Mouse (Mus musculus): ENCODE data around the gene Clcn7. TPM values are rescaled to one million over a fixed set of nuclear protein-coding genes. Genes with fewer than 3 reads are reported as not detected.

The Clcn7 gene
- total RNA-seq, 2 experiments from 2014 or later = 40.9 to 42.5 TPM

- intact Hi-C loops (cut with DNase I) = no loop called here
- DNase-seq = no peak
Measured at GRCm38 (mm10) chr17:25210680-25211466, 77.7 kb downstream of the Clcn7 start.

GRCm38 (mm10) chr17:25211705-25212104 is 78.5 kb downstream of the Clcn7 start:
- DNase-seq = no peak
- intact Hi-C loops (cut with DNase I) = no loop called here

Other genes with a start within 250 kb of the Clcn7 start
- 10 to 100 TPM; 35.9 to 39.3 TPM for gene Nubp2, start 247.0 kb upstream of the Clcn7 start, total RNA-seq (2021)
- 10 to 100 TPM; 43.6 to 46.0 TPM for gene Spsb3, start 246.7 kb upstream of the Clcn7 start, total RNA-seq (2021)
- gene Eme2, start 238.3 kb upstream of the Clcn7 start, total RNA-seq (2021) = 10 to 100 TPM; 36.2 to 36.4 TPM
- gene Mrps34, start 238.3 kb upstream of the Clcn7 start, total RNA-seq (2021) = 10 to 100 TPM; 48.9 to 50.0 TPM
- 10 to 100 TPM; 38.7 to 43.0 TPM for gene Nme3, start 236.9 kb upstream of the Clcn7 start, total RNA-seq (2021)
- gene Mapk8ip3, start 196.4 kb upstream of the Clcn7 start, total RNA-seq (2021) = 100 to 1,000 TPM; 255 to 270 TPM
- gene Jpt2, start 172.7 kb upstream of the Clcn7 start, total RNA-seq (2021) = 10 to 100 TPM; 31.5 to 37.2 TPM
- 10 to 100 TPM; 27.7 to 29.0 TPM for gene Cramp1l, start 117.6 kb upstream of the Clcn7 start, total RNA-seq (2021)
- gene Ift140, start 117.3 kb upstream of the Clcn7 start, total RNA-seq (2021) = 10 to 100 TPM; 29.9 to 32.2 TPM
- 1 to 10 TPM; 5.4 to 6.7 TPM for gene Tmem204, start 49.8 kb upstream of the Clcn7 start, total RNA-seq (2021)
- gene Telo2, start 17.4 kb upstream of the Clcn7 start, total RNA-seq (2021) = 10 to 100 TPM; 58.3 to 59.3 TPM
- under 1 TPM; 0.32 to 0.34 TPM for gene Ptx4, start 12.6 kb upstream of the Clcn7 start, total RNA-seq (2021)
- under 1 TPM in 1 of 2 experiments, not detected in 1; 0.16 TPM for gene Ccdc154, start 29.1 kb downstream of the Clcn7 start, total RNA-seq (2021)
- not detected for gene Gm38655, start 42.1 kb downstream of the Clcn7 start, total RNA-seq (2021)
- 10 to 100 TPM; 16.8 to 18.6 TPM for gene BC003965, start 51.2 kb downstream of the Clcn7 start, total RNA-seq (2021)
- gene Unkl, start 55.0 kb downstream of the Clcn7 start, total RNA-seq (2021) = 10 to 100 TPM; 23.5 to 26.9 TPM
- 10 to 100 TPM; 54.6 to 56.0 TPM for gene Gnptg, start 106.7 kb downstream of the Clcn7 start, total RNA-seq (2021)
- gene Tsr3, start 106.8 kb downstream of the Clcn7 start, total RNA-seq (2021) = 10 to 100 TPM; 29.7 to 33.8 TPM
- gene Baiap3, start 123.0 kb downstream of the Clcn7 start, total RNA-seq (2021) = 10 to 100 TPM in 1 of 2 experiments, 1 to 10 TPM in 1; 5.2 to 24.2 TPM
- 100 to 1,000 TPM; 297 to 302 TPM for gene Ube2i, start 141.2 kb downstream of the Clcn7 start, total RNA-seq (2021)
- gene Prss34, start 165.0 kb downstream of the Clcn7 start, total RNA-seq (2021) = 1 to 10 TPM; 1.2 to 1.3 TPM
- not detected for gene Prss28, start 175.3 kb downstream of the Clcn7 start, total RNA-seq (2021)
- not detected for gene Prss29, start 185.3 kb downstream of the Clcn7 start, total RNA-seq (2021)
- 1 to 10 TPM in 1 of 2 experiments, under 1 TPM in 1; 0.62 to 2.5 TPM for gene Tpsab1, start 212.2 kb downstream of the Clcn7 start, total RNA-seq (2021)
- gene Tpsb2, start 232.9 kb downstream of the Clcn7 start, total RNA-seq (2021) = 10 to 100 TPM in 1 of 2 experiments, 1 to 10 TPM in 1; 8.1 to 16.4 TPM
- not detected for gene Tpsg1, start 235.9 kb downstream of the Clcn7 start, total RNA-seq (2021)

All from left cerebral cortex, postnatal 4 days (tissue).